Mouse (Mus musculus) small intestine, adult 2 months (tissue): Measurements from ENCODE around the gene Trabd2b. TPM values are rescaled to one million over a fixed set of nuclear protein-coding genes. Genes with fewer than 3 reads are reported as not detected.

ENCODE experiments used
- H3K27ac ChIP-seq: fragments of 200-500 bp; 2 replicates; pipeline ENCODE4 v1.5.1; 2012; ENCODE audit warnings: low read depth, low read length, control low read depth, inconsistent platforms; ENCODE audit not compliant: insufficient read depth
- H3K27me3 ChIP-seq: fragments of 200-500 bp; 2 replicates; pipeline ENCODE4 v1.6.1; 2012; ENCODE audit warnings: mild to moderate bottlenecking, moderate library complexity, low read length, inconsistent platforms; ENCODE audit not compliant: control insufficient read depth, insufficient read depth
- H3K36me3 ChIP-seq: fragments of 200-500 bp; 2 replicates; pipeline ENCODE4 v1.6.1; 2012; ENCODE audit warnings: mild to moderate bottlenecking, low read length, control low read depth, inconsistent platforms; ENCODE audit not compliant: control insufficient read depth, insufficient read depth
- H3K4me1 ChIP-seq: fragments of 200-500 bp; 2 replicates; pipeline ENCODE4 v1.6.1; 2012; ENCODE audit warnings: low read length, inconsistent platforms, mixed read lengths; ENCODE audit not compliant: control insufficient read depth, insufficient read depth, insufficient read length
- H3K4me3 ChIP-seq: fragments of 200-500 bp; 2 replicates; pipeline ENCODE4 v1.5.1; 2012; ENCODE audit warnings: low read depth, mild to moderate bottlenecking, control low read depth, inconsistent platforms, low read length, moderate library complexity
- CTCF ChIP-seq: fragments of 200-500 bp; IDR thresholded peaks from 2 replicates; pipeline ENCODE4 v1.5.1; 2012; ENCODE audit warnings: low read depth, mild to moderate bottlenecking, control low read depth, inconsistent platforms, low read length, moderate library complexity, mixed read lengths; ENCODE audit not compliant: insufficient replicate concordance, insufficient read length; ENCODE audit errors: extremely low read depth
- POLR2A ChIP-seq: fragments of 200-500 bp; IDR thresholded peaks from 2 replicates; pipeline ENCODE4 v1.6.1; 2012; ENCODE audit warnings: low read depth, mild to moderate bottlenecking, control low read depth, inconsistent platforms, low read length, moderate library complexity
- WGBS: fragments of 180-500 bp; shearing (Covaris S2); methylation state at CpG from one replicate; pipeline ENCODE4 v1.1.7; 2018; 5-methylcytosine and 5-hydroxymethylcytosine counted together
- polyA plus RNA-seq: library from polyadenylated mRNA; depleted of rRNA; stranded (reverse); fragments of >200 nt; gene quantifications from 2 replicates; pipeline ENCODE4 v1.2.3, GENCODE M21; 2012

The Trabd2b gene
- polyA plus RNA-seq, 1 experiment = 0.32 TPM

- no peak for TF ChIP-seq CTCF
- no peak for TF ChIP-seq POLR2A
- Histone ChIP-seq H3K4me1 (no peaks in the 10 kb centered on the region; the same call in 1 of the 2 replicates), H3K4me3 (no peak overlapping the region), H3K27me3 (peaks cover 13% of the 10 kb centered on the region; the same call in 1 of the 2 replicates), H3K27ac (no peak overlapping the region), H3K36me3 (no peaks in the 10 kb centered on the region)
- 76% methylated on average over 3 of the region's 3 CpGs for WGBS
Observed at GRCm38 (mm10) chr4:114410026-114410425, 3.5 kb downstream of the Trabd2b start.

- TF ChIP-seq POLR2A = no peak
- TF ChIP-seq CTCF = no peak
- 61% methylated on average over 11 of the region's 11 CpGs for WGBS
- Histone ChIP-seq H3K36me3 (no peaks in the 10 kb centered on the region), H3K27ac (no peak overlapping the region), H3K27me3 (peaks cover 13% of the 10 kb centered on the region; the same call in 1 of the 2 replicates), H3K4me1 (no peaks in the 10 kb centered on the region; the same call in 1 of the 2 replicates), H3K4me3 (no peak overlapping the region)
Observed at GRCm38 (mm10) chr4:114410443-114410842, 3.9 kb downstream of the Trabd2b start.

- peaks cover 12% of the 10 kb centered on the region; the same call in 1 of the 2 replicates for H3K27me3 ChIP-seq
- no peak for TF ChIP-seq POLR2A
- no peak overlapping the region for H3K4me3 ChIP-seq
- H3K4me1 ChIP-seq = no peaks in the 10 kb centered on the region; the same call in 1 of the 2 replicates
- H3K36me3 ChIP-seq = no peaks in the 10 kb centered on the region
- no peak overlapping the region for H3K27ac ChIP-seq
- WGBS = 72% methylated on average over 9 of the region's 9 CpGs
Observed at GRCm38 (mm10) chr4:114410958-114411661, 4.6 kb downstream of the Trabd2b start.

- H3K27ac ChIP-seq = no peak overlapping the region
- peaks cover 4% of the 10 kb centered on the region; the same call in 1 of the 2 replicates for H3K27me3 ChIP-seq
- WGBS = 56% methylated on average over 6 of the region's 6 CpGs
- H3K4me1 ChIP-seq = no peaks in the 10 kb centered on the region
- H3K4me3 ChIP-seq = no peak overlapping the region
- no peaks in the 10 kb centered on the region for H3K36me3 ChIP-seq
- no peak for TF ChIP-seq POLR2A
- TF ChIP-seq CTCF = no peak
Observed at GRCm38 (mm10) chr4:114411846-114412390, 5.4 kb downstream of the Trabd2b start.

GRCm38 (mm10) chr4:114415925-114416645 lies 9.6 kb downstream of the Trabd2b start:
- H3K27me3 ChIP-seq = no peaks in the 10 kb centered on the region
- no peak overlapping the region for H3K4me3 ChIP-seq
- no peak for TF ChIP-seq CTCF
- TF ChIP-seq POLR2A = no peak
- H3K36me3 ChIP-seq = no peaks in the 10 kb centered on the region
- H3K27ac ChIP-seq = no peak overlapping the region
- 62% methylated on average over 16 of the region's 16 CpGs for WGBS
- no peaks in the 10 kb centered on the region for H3K4me1 ChIP-seq

- WGBS = 81% methylated on average over 2 of the region's 2 CpGs
- Histone ChIP-seq H3K27ac (no peak overlapping the region), H3K36me3 (no peaks in the 10 kb centered on the region), H3K4me1 (no peaks in the 10 kb centered on the region), H3K4me3 (no peak overlapping the region), H3K27me3 (no peaks in the 10 kb centered on the region)
- TF ChIP-seq POLR2A (no peak), CTCF (no peak)
Observed at GRCm38 (mm10) chr4:114420154-114420553, 13.6 kb downstream of the Trabd2b start.

GRCm38 (mm10) chr4:114423084-114423483 lies 16.6 kb downstream of the Trabd2b start:
- Histone ChIP-seq H3K4me3 (no peak overlapping the region), H3K27ac (no peak overlapping the region), H3K4me1 (no peaks in the 10 kb centered on the region), H3K36me3 (no peaks in the 10 kb centered on the region), H3K27me3 (no peaks in the 10 kb centered on the region)
- TF ChIP-seq POLR2A (no peak), CTCF (no peak)
- WGBS = 36% methylated on average over 6 of the region's 6 CpGs
